Mouse (Mus musculus): ENCODE measurements at regions not wholly inside any gene's neighbourhood (a gene's known extent, or its start where the extent isn't known, plus 50 kb on each side); places are given as distances from the start of the nearest gene placed in this dataset.

DNA sequence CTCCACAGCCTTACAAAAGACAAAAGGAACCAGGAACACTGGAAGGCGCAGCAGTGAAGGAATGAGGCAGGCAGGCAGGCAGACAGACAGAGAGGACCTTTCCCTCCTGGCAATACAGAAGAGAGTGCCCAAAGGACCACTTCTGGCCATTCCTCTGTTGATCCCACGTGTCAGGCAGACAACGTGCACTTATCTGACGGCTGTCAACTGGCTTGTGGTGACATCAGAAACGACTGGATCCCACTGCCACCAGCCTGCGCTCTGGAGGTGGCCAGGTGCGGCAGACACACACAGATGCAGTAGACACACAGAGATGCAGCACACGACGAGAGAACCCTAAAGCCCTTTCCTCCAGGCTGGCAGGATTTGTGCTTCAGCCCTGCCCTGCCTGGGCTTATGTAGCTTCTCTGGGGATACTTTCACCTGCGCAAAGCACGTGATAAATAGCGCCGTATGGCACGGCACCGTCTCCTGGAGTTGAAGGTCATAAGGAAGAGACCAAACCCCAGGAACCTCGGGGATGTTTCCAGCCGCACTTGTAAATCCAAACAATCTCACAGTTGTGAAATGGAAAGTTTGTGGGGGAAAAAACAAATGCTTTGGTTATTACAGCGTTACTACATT, 116.6 kb downstream of the Lmo4 start:
- TF ChIP-seq EP300 (IDR thresholded peaks at IDR 0.05; ENCODE audit: insufficient read depth, low read depth, low read length) (no peak), CTCF (IDR thresholded peaks at IDR 0.05; ENCODE audit: low read depth, low read length) (no peak), POLR2A (IDR thresholded peaks at IDR 0.05; ENCODE audit: insufficient read depth, low read length) (no peak)
